Mouse (Mus musculus): ENCODE measurements around the gene Igdcc3.

GRCm38 (mm10) chr9:65205049-65205815 lies 64.2 kb downstream of the Igdcc3 start:
- no peak for TF ChIP-seq ELF1 (IDR thresholded peaks at IDR 0.05; ENCODE audit: low read depth, low read length)
- no peak for TF ChIP-seq CTCF (conservative IDR thresholded peaks at IDR 0.05 in 1 of 2, IDR thresholded peaks at IDR 0.05 in 1 of 2; ENCODE audit: low read depth in 2 of 2, low read length in 2 of 2)
- no peak for TF ChIP-seq HCFC1 (IDR thresholded peaks at IDR 0.05; ENCODE audit: low read depth, low read length)
- TF ChIP-seq POLR2A (IDR thresholded peaks at IDR 0.05; ENCODE audit: low read depth, low read length) = no peak
- no peak for TF ChIP-seq CHD1 (IDR thresholded peaks at IDR 0.05; ENCODE audit: low read depth, low read length)
- no peak for TF ChIP-seq CHD2 (IDR thresholded peaks at IDR 0.05; ENCODE audit: low read length)
- no peak for TF ChIP-seq JUND (conservative IDR thresholded peaks at IDR 0.05; ENCODE audit: low read depth, low read length)
- no peak for TF ChIP-seq TCF12 (IDR thresholded peaks at IDR 0.05; ENCODE audit: low read depth, low read length)
- TF ChIP-seq GABPA (IDR thresholded peaks at IDR 0.05; ENCODE audit: insufficient replicate concordance, low read depth, low read length) = no peak

Measured in CH12.LX (cell line).